Mouse (Mus musculus) layer of hippocampus, adult 6 months (tissue): ENCODE results near the gene Btbd35f23. TPM values are rescaled to one million over a fixed set of nuclear protein-coding genes. Genes with fewer than 3 reads are reported as not detected.

ENCODE experiments used
- long read RNA-seq, 2 experiments: library from polyadenylated mRNA; unstranded; transcript quantifications; one replicate each; pipeline ENCODE4 v2.0.0; 2019 to 2020
- polyA plus RNA-seq: library from polyadenylated mRNA; unstranded; fragments of <200 nt; fragmentation: Nextera tagmentation; gene quantifications from 2 replicates; pipeline ENCODE4 v1.2.3, GENCODE M21; 2021

The Btbd35f23 gene
- polyA plus RNA-seq: not detected in 2 replicates
- long read RNA-seq, experiment 1: 0 reads
- long read RNA-seq, experiment 2: 0 reads

GRCm38 (mm10) chrX:3076575-3076974 is at the start of gene Btbd35f23:
Gene Btbd35f23 (plus strand): TSS chrX:3076875.

Other genes starting within 250 kb of the Btbd35f23 start
- gene Btbd35f24, start 119.0 kb downstream of the Btbd35f23 start, polyA plus RNA-seq: not detected in 2 replicates